Mouse (Mus musculus) CD4-positive, CD25-positive, alpha-beta regulatory T cell, adult 9 weeks (primary cell): ENCODE measurements around the gene Kmo. TPM values are rescaled to one million over a fixed set of nuclear protein-coding genes. Genes with fewer than 3 reads are reported as not detected.

Experiments
- polyA plus RNA-seq: library from polyadenylated mRNA; unstranded; fragments of 100-300 nt; shearing (Covaris generic); gene quantifications from one replicate; pipeline ENCODE4 v1.2.1, GENCODE M21; 2017

Kmo gene
- polyA plus RNA-seq, result 0.84 TPM

GRCm38 (mm10) chr1:175619814-175620431 is at the start of gene Kmo:
Gene Kmo, plus strand, starts transcription at chr1:175620381.

GRCm38 (mm10) chr1:175625257-175625879 is 5.2 kb downstream of the Kmo start, which contains the start of gene Fh1:
Gene Fh1, minus strand, starts transcription at chr1:175625635.

GRCm38 (mm10) chr1:175692246-175692996 is 72.2 kb downstream of the Kmo start, which contains the start of the genes Opn3 and Chml:
Gene Opn3, minus strand, starts transcription at chr1:175692776.
Gene Chml, minus strand, starts transcription at chr1:175692901.

GRCm38 (mm10) chr1:175698293-175698692 is 78.1 kb downstream of the Kmo start, which contains the start of gene Wdr64:
Gene Wdr64, plus strand, starts transcription at chr1:175698593.

Other genes with a start within 250 kb of the Kmo start
- not detected for gene Rgs7, start 127.9 kb upstream of the Kmo start, polyA plus RNA-seq
- 91.2 TPM for gene Fh1, start 5.3 kb downstream of the Kmo start, polyA plus RNA-seq
- gene Opn3, start 72.4 kb downstream of the Kmo start, polyA plus RNA-seq, result not detected
- 0.43 TPM for gene Chml, start 72.5 kb downstream of the Kmo start, polyA plus RNA-seq
- gene Wdr64, start 78.2 kb downstream of the Kmo start, polyA plus RNA-seq, result not detected